Mouse (Mus musculus): ENCODE measurements around the gene Klhl12. TPM values are rescaled to one million over a fixed set of nuclear protein-coding genes. Genes with fewer than 3 reads are reported as not detected.
"Not testable (repeated sequence)": the region's sequence is repeated elsewhere in the genome, so short reads cannot be mapped to it uniquely, and the experiment has no call there.

The Klhl12 gene
- polyA plus RNA-seq, 1 experiment from 2014 or later: 15.5 TPM

DNA sequence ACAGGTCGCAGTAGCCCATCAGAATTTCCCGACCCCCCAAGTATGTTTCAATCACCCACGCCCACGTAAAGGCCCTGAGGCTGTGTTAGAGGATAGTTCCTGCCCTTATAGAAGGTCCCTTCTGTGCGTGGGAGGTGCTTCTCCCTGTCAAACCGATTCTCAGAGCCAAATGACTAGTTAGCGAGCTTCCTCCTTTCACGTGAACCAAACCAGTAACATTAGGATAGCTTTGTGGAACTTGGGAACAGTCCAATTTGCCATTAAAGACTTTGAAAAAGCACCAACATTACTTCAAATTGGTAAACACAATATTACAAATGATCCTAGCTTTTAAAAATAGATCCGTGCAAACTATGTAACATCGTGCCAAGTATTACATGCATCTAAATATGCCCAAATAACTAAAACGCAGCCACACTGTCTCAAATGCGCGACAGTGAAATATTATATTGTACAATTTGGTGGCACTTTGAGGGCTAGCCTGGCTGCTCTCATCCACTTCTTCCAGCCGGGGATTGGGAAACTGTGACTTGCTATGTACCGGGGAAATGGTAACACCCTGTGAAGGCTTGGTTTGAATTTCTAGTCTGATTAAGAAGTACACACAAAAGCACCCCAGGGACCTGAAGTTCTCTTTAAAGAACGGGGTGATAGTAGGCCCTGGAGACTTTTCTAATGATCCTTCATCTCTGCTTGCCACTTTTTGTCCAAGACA, 58.7 kb downstream of the Klhl12 start:
- H3K27me3 ChIP-seq (ENCODE audit: control insufficient read depth, insufficient read depth, low read length): peaks cover 26% of the 10 kb centered on the region
- ATAC-seq (replicated peaks; ENCODE audit: insufficient number of reproducible peaks, low FRiP score, low TSS enrichment): no peak
- WGBS (ENCODE audit: insufficient replicate concordance): 43% methylated on average over 16 of the region's 16 CpGs
- H3K4me2 ChIP-seq: peak overlapping the region; percentile 93
- no peak overlapping the region for H3K27ac ChIP-seq (ENCODE audit: low read depth, low read length)
- no peaks in the 10 kb centered on the region for H3K36me3 ChIP-seq (ENCODE audit: control insufficient read depth, insufficient read depth, low read length)
- no peak overlapping the region for H3K9ac ChIP-seq (ENCODE audit: low read depth, low read length)
- H3K9me3 ChIP-seq (replicated peaks; ENCODE audit: control insufficient read depth, low read length): no peaks in the 10 kb centered on the region
- H3K4me1 ChIP-seq (ENCODE audit: control insufficient read depth, insufficient read depth, low read length): peaks cover 15% of the 10 kb centered on the region; the same call in 1 of the 2 replicates
- peak overlapping the region; percentile 51 for H3K4me3 ChIP-seq (ENCODE audit: low read depth, low read length)

DNA sequence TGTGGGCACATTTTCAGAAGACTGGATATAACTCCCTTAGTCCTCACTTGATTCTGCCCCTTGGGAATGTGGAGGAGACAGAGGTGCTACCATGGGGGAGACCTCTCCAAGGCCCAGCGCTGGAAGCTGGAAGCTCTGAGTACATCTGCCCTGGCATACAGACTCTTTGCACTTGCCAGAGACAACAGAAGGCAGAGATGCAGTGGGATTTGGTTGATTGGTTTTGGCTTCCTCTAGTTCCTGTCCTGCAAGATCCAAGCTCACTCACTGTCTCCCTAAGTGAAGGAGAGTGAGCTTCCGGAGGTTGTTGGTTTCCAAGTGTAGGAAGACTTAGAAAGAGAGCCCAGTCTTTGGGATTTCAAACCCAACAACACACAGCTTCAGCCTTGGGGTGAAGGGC, 60.6 kb downstream of the Klhl12 start:
- H3K4me2 ChIP-seq: no peak overlapping the region
- no peaks in the 10 kb centered on the region for H3K36me3 ChIP-seq (ENCODE audit: control insufficient read depth, insufficient read depth, low read length)
- 74% methylated on average over 2 of the region's 2 CpGs for WGBS (ENCODE audit: insufficient replicate concordance)
- H3K9me3 ChIP-seq (replicated peaks; ENCODE audit: control insufficient read depth, low read length): no peaks in the 10 kb centered on the region
- no peak for ATAC-seq (replicated peaks; ENCODE audit: insufficient number of reproducible peaks, low FRiP score, low TSS enrichment)
- peak overlapping the region; percentile 43; the same call in 1 of the 2 replicates for H3K9ac ChIP-seq (ENCODE audit: low read depth, low read length)
- peaks cover 26% of the 10 kb centered on the region for H3K27me3 ChIP-seq (ENCODE audit: control insufficient read depth, insufficient read depth, low read length)
- H3K27ac ChIP-seq (ENCODE audit: low read depth, low read length): peak overlapping the region; percentile 66
- peaks cover 18% of the 10 kb centered on the region; the same call in 1 of the 2 replicates for H3K4me1 ChIP-seq (ENCODE audit: control insufficient read depth, insufficient read depth, low read length)
- no peak overlapping the region for H3K4me3 ChIP-seq (ENCODE audit: low read depth, low read length)

DNA sequence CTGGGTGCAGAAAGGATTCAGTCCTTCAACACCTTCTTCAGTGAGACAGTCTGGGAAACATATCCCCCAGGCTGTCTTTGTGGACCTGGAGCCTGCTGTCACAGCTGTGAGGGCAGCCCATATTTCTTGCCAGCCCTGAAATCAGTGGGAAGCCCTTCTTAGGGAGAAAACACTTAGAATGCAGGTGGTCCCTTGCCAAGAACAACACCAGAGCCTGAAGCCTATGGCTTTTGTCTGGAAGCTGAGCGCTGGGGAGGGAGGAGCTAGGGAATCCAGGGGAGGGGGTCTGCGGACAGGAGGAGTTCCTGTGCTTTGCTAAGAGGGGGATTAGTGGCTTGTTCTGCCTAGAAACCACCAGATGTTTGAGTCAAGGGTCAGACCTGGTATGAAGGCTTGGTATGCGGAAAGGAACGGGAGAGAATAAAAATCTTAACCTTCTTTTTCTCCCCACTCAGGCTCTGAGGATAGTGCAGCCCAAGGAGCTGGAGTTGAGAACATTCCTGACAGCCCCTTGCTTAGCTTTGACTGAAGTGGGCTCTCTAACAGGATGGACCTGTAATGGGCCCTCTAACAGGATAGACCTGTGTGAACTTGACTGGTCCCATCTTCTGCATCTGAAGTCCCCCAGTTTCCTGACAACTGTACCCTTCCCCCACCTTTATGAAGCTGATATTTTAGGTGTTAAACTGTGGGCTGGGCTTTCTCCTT, 61.3 kb downstream of the Klhl12 start:
- ATAC-seq (replicated peaks; ENCODE audit: insufficient number of reproducible peaks, low FRiP score, low TSS enrichment): peak; percentile 69
- Histone ChIP-seq H3K36me3 (ENCODE audit: control insufficient read depth, insufficient read depth, low read length) (no peaks in the 10 kb centered on the region), H3K4me1 (ENCODE audit: control insufficient read depth, insufficient read depth, low read length) (peaks cover 18% of the 10 kb centered on the region; the same call in 1 of the 2 replicates), H3K4me3 (ENCODE audit: low read depth, low read length) (no peak overlapping the region), H3K27ac (ENCODE audit: low read depth, low read length) (peak overlapping the region; percentile 66), H3K4me2 (no peak overlapping the region; the same call in 1 of the 2 replicates), H3K9me3 (replicated peaks; ENCODE audit: control insufficient read depth, low read length) (no peaks in the 10 kb centered on the region), H3K9ac (ENCODE audit: low read depth, low read length) (peak overlapping the region; percentile 43; the same call in 1 of the 2 replicates), H3K27me3 (ENCODE audit: control insufficient read depth, insufficient read depth, low read length) (peaks cover 26% of the 10 kb centered on the region)
- 22% methylated on average over 4 of the region's 4 CpGs for WGBS (ENCODE audit: insufficient replicate concordance)

DNA sequence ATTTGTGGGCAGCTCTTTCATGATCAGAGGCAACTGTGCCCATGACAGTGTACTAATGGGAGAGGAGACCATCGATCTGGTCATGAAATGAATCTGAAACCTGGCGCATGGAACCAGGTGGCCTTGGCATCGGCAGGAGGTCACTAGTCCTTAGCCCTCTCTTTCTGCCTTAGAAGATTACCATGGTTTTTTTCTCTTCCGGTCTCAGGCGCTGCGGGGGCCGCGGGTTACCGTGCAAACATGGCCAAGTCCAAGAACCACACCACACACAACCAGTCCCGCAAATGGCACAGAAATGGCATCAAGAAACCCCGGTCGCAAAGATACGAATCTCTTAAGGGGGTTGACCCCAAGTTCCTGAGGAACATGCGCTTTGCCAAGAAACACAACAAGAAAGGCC, 62.5 kb downstream of the Klhl12 start:
- H3K4me3 ChIP-seq (ENCODE audit: low read depth, low read length); H3K9ac ChIP-seq (ENCODE audit: low read depth, low read length); H3K36me3 ChIP-seq (ENCODE audit: control insufficient read depth, insufficient read depth, low read length); H3K4me2 ChIP-seq; H3K27ac ChIP-seq (ENCODE audit: low read depth, low read length); H3K9me3 ChIP-seq (replicated peaks; ENCODE audit: control insufficient read depth, low read length); ATAC-seq (replicated peaks; ENCODE audit: insufficient number of reproducible peaks, low FRiP score, low TSS enrichment): not testable (repeated sequence)
- peaks cover 14% of the 10 kb centered on the region; the same call in 1 of the 2 replicates for H3K27me3 ChIP-seq (ENCODE audit: control insufficient read depth, insufficient read depth, low read length)
- 93% methylated on average over 13 of the region's 14 CpGs for WGBS (ENCODE audit: insufficient replicate concordance)
- H3K4me1 ChIP-seq (ENCODE audit: control insufficient read depth, insufficient read depth, low read length): peaks cover 18% of the 10 kb centered on the region; the same call in 1 of the 2 replicates

DNA sequence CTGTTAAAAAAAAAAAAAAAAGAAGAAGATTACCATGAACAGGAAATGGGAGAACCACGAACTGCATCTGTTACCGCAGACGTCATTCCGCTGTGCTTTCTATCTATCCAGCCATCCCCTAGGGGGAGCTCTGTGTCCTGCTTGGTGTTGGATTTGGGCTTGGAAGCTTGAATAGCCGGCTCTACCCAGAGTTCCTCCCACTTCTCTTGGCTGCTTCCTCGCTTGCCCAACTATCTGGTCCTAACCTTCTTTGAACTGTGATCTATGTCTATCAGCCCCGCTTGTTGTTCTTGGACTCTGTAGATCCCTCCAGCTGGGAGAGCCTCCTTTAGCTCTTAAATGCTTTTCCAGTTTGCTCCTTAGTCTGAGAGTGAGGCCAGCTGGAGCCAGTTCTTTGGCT, 63.3 kb downstream of the Klhl12 start:
- Histone ChIP-seq H3K27me3 (ENCODE audit: control insufficient read depth, insufficient read depth, low read length) (peaks cover 9% of the 10 kb centered on the region; the same call in 1 of the 2 replicates), H3K4me2 (peak overlapping the region; percentile 19; the same call in 1 of the 2 replicates), H3K36me3 (ENCODE audit: control insufficient read depth, insufficient read depth, low read length) (no peaks in the 10 kb centered on the region), H3K4me3 (ENCODE audit: low read depth, low read length) (no peak overlapping the region), H3K4me1 (ENCODE audit: control insufficient read depth, insufficient read depth, low read length) (peaks cover 14% of the 10 kb centered on the region; the same call in 1 of the 2 replicates), H3K27ac (ENCODE audit: low read depth, low read length) (no peak overlapping the region), H3K9me3 (replicated peaks; ENCODE audit: control insufficient read depth, low read length) (no peaks in the 10 kb centered on the region), H3K9ac (ENCODE audit: low read depth, low read length) (no peak overlapping the region)
- ATAC-seq (replicated peaks; ENCODE audit: insufficient number of reproducible peaks, low FRiP score, low TSS enrichment): peak; percentile 55; the same call in 1 of the 2 replicates
- 8% methylated on average over 7 of the region's 7 CpGs for WGBS (ENCODE audit: insufficient replicate concordance)

DNA sequence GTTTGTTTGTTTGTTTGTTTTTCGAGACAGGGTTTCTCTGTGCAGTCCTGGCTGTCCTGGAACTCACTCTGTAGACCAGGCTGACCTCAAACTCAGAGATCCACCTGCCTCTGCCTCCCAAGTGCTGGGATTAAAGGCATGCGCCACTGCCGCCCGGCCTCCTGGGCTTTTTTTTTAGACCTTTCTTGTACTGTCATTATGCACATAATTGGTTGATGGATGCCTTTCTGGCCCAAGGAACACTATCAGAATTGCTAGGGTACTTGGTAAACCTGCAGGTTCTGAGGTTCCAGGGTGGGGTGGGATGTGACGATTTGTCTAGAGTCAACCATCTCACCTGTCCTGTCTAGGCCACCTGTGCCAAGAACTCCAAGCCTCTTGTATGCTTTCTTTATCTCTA, 63.9 kb downstream of the Klhl12 start:
- not testable (repeated sequence) for ATAC-seq (replicated peaks; ENCODE audit: insufficient number of reproducible peaks, low FRiP score, low TSS enrichment); H3K27ac ChIP-seq (ENCODE audit: low read depth, low read length); H3K4me2 ChIP-seq; H3K4me3 ChIP-seq (ENCODE audit: low read depth, low read length); H3K27me3 ChIP-seq (ENCODE audit: control insufficient read depth, insufficient read depth, low read length); H3K36me3 ChIP-seq (ENCODE audit: control insufficient read depth, insufficient read depth, low read length); H3K9ac ChIP-seq (ENCODE audit: low read depth, low read length); H3K9me3 ChIP-seq (replicated peaks; ENCODE audit: control insufficient read depth, low read length)
- peaks cover 14% of the 10 kb centered on the region; the same call in 1 of the 2 replicates for H3K4me1 ChIP-seq (ENCODE audit: control insufficient read depth, insufficient read depth, low read length)
- WGBS (ENCODE audit: insufficient replicate concordance): 96% methylated on average over 5 of the region's 5 CpGs

DNA sequence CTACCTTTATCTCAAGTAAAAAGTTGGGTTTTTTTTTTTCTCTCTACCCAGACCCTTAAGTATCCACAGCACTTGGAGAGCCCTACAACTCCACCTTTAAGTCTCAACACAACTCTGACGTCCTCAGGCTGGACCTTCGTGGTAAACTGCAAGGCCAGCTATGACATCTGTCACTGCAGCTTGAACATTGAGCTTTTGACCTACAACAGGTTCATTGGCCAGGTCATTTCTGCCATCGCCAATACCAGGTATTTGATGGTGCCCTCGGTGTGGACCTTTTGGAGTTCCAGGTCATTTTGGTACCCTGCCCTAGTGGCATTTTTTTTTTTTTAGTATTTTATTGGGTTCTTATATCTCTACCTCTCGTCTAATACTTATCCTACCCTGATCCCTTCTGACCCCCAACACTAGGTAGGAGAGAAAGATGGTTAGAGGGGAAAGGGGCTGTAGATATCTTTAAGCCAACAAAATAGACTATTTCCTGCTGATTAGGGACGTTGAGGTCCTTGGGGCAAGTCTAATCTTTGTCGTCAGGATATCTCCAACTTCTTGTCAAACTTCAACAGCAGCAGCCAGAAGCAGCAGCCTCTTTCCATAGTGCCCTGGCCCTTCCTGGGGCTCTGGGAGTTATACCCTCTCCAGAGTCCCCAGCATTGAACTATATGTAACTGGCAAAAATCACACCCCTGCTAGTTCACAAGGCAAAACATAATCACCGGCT, 64.8 kb downstream of the Klhl12 start:
- ATAC-seq (replicated peaks; ENCODE audit: insufficient number of reproducible peaks, low FRiP score, low TSS enrichment): no peak
- Histone ChIP-seq H3K27me3 (ENCODE audit: control insufficient read depth, insufficient read depth, low read length) (no peaks in the 10 kb centered on the region), H3K36me3 (ENCODE audit: control insufficient read depth, insufficient read depth, low read length) (no peaks in the 10 kb centered on the region), H3K27ac (ENCODE audit: low read depth, low read length) (no peak overlapping the region), H3K4me3 (ENCODE audit: low read depth, low read length) (no peak overlapping the region), H3K9ac (ENCODE audit: low read depth, low read length) (no peak overlapping the region), H3K4me2 (no peak overlapping the region), H3K4me1 (ENCODE audit: control insufficient read depth, insufficient read depth, low read length) (peaks cover 14% of the 10 kb centered on the region; the same call in 1 of the 2 replicates), H3K9me3 (replicated peaks; ENCODE audit: control insufficient read depth, low read length) (no peaks in the 10 kb centered on the region)
- WGBS (ENCODE audit: insufficient replicate concordance): 64% methylated on average over 8 of the region's 8 CpGs

DNA sequence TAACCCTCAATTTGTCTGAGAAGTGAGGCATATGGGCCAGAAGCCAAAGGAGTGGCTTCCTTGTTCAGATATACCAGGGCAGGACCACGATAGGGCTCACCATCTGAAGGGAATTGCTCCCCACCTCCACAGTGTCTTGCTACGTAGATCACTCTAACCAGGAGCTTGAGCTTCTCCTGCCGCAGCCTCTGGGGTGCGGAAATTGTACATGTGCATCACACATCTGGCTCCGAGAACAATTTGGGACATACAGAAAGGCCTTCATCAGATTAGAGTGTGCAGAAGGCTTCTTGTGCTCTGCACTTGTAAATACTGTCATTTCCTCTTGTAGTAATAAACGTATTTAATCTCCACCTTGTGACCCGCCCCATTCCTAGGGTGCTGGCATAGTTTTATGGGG, 65.8 kb downstream of the Klhl12 start:
- no peak overlapping the region for H3K9ac ChIP-seq (ENCODE audit: low read depth, low read length)
- H3K4me1 ChIP-seq (ENCODE audit: control insufficient read depth, insufficient read depth, low read length): peaks cover 13% of the 10 kb centered on the region; the same call in 1 of the 2 replicates
- no peak overlapping the region for H3K4me3 ChIP-seq (ENCODE audit: low read depth, low read length)
- ATAC-seq (replicated peaks; ENCODE audit: insufficient number of reproducible peaks, low FRiP score, low TSS enrichment): no peak
- H3K36me3 ChIP-seq (ENCODE audit: control insufficient read depth, insufficient read depth, low read length): no peaks in the 10 kb centered on the region
- H3K27ac ChIP-seq (ENCODE audit: low read depth, low read length): no peak overlapping the region
- H3K4me2 ChIP-seq: no peak overlapping the region
- H3K9me3 ChIP-seq (replicated peaks; ENCODE audit: control insufficient read depth, low read length): no peaks in the 10 kb centered on the region
- H3K27me3 ChIP-seq (ENCODE audit: control insufficient read depth, insufficient read depth, low read length): no peaks in the 10 kb centered on the region
- 71% methylated on average over 7 of the region's 7 CpGs for WGBS (ENCODE audit: insufficient replicate concordance)

Data from heart, embryonic 11.5 days (tissue).